Mouse (Mus musculus): ENCODE results near the gene Marc2.

DNA sequence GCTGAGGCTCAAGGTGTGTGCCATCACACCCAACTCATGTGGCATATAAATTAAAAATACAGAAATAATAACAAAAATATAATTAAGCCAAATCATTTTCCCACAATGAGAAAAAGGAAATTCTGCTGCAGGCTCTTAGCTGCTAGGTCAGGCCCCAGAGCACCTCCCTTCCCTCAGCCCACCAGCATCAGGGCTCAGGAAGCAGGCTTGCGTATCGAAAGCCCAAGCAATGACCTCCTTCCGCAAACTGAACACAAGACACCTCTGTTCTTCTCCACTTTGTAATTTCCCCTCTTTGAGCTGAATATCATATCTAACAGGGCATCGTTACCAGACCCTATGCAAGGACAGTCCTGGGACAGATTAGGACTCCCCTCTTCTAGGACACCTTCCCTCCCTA is 40.5 kb downstream of the Marc2 start:
- TF ChIP-seq POLR2A (IDR thresholded peaks at IDR 0.05; ENCODE audit: borderline replicate concordance, extremely low read depth, low read depth, low read length): no peak
- TF ChIP-seq CTCF (IDR thresholded peaks at IDR 0.05; ENCODE audit: insufficient read depth, low read length): no peak
